Mouse (Mus musculus) macrophage (primary cell): ENCODE results near the gene Kazald1. TPM values are rescaled to one million over a fixed set of nuclear protein-coding genes. Genes with fewer than 3 reads are reported as not detected.

Source experiments
- H3K27ac ChIP-seq: fragments of 350-480 bp; formaldehyde crosslinking; 2 replicates; pipeline ENCODE4 v1.9.0; 2021
- H3K36me3 ChIP-seq: fragments of 350-480 bp; formaldehyde crosslinking; 2 replicates; pipeline ENCODE4 v1.9.0; 2021; ENCODE audit errors: inconsistent target
- H3K4me3 ChIP-seq: fragments of 350-480 bp; formaldehyde crosslinking; 2 replicates; pipeline ENCODE4 v1.9.0; 2021; ENCODE audit errors: inconsistent target
- H3K79me2 ChIP-seq: fragments of 350-480 bp; formaldehyde crosslinking; 2 replicates; pipeline ENCODE4 v1.9.0; 2021; ENCODE audit errors: inconsistent target
- WGBS: methylation state at CpG from one replicate; pipeline ENCODE4 v1.1.7; 2026; ENCODE audit warnings: inconsistent platforms; ENCODE audit not compliant: missing documents; 5-methylcytosine and 5-hydroxymethylcytosine counted together
- polyA plus RNA-seq: library from polyadenylated mRNA; stranded (reverse); fragments of 250-400 nt; gene quantifications from 3 replicates; pipeline ENCODE4 v1.2.4, GENCODE M21; 2018; ENCODE audit warnings: inconsistent platforms

Gene Kazald1
- polyA plus RNA-seq, 1 experiment from 2014 or later, result 0.10 TPM

DNA sequence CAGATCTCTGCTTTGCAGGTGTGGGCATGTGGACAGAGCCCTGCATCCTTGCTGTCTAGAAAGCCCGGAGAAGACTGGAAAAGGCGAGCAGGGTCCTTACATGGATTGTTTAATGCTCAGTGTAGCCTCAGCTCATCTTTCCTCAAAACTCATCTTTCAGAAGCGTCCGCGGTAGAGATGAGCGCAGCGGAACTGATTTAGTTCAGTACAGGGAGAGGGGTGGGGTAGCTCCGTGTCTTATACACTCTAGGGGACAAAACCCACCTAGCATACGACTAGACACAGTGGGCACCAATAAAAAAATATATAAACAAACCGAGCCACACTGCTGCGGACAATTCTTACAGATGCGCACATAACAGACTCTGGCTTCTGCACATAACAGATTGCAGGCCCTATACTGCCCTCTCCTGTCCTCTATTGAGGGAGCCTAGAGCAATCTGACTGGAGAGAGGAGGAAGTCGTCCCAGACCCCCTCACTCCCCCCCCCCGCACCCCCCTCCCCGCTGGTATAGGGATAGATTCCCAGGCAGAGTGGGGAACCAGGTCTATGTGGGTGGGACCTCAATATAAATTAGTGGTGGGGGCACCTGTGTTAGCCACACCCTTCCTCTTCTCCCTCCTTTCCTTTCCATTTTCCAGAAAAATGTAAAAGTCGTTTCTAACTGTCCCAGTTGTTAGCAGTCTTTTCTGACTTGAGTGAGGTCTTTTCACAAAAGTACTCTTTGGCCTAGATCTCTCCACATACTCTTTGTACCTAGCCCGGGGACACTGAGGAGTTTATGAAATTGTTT is 4.1 kb downstream of the Kazald1 start:
- 21% methylated on average over 17 of the region's 17 CpGs for WGBS
- Histone ChIP-seq H3K27ac (no peak overlapping the region), H3K79me2 (no peaks in the 10 kb centered on the region), H3K4me3 (no peak overlapping the region), H3K36me3 (no peaks in the 10 kb centered on the region)

DNA sequence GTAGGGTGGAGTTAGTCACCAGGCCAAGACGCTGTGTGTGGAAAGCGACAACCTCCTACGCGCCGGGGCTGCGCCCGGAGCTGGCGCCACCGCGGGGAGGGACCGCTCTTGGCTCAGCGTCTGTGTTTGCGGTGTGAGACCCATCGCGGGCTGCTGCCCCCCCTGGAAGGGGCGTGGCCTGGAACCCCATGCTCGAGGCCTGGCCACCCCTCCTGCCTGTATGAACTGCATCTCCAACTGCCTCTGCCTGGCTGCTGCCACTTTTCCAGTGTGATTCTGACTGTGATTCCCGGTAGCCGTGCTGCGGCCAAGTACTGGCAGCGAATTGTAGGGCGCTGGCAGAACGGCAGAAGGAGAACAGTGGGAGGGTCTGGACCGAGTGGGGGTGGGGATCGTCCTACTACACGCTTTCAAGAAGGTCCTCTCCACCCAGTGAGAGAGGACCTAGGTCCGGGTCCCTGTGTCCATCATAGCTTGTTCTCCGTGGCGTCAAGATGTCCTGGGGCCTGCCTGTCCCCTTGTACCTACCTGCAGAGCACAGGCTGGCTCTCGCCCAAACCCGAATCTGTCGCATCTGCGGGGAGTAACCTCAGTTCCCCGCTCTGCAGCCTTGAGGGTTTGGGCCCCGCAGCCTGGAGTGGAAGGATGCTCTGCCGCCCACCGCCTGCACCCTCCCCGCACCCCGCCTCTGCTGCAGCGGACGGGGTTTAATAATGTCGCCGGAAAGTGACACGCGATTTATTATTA is 4.9 kb downstream of the Kazald1 start:
- Histone ChIP-seq H3K4me3 (no peak overlapping the region), H3K27ac (no peak overlapping the region)
- WGBS, result 6% methylated on average over 43 of the region's 45 CpGs

GRCm38 (mm10) chr19:45080711-45081110 is 5.7 kb downstream of the Kazald1 start:
- Histone ChIP-seq H3K27ac (no peak overlapping the region), H3K36me3 (no peaks in the 10 kb centered on the region), H3K4me3 (no peak overlapping the region), H3K79me2 (no peaks in the 10 kb centered on the region)
- 13% methylated on average over 17 of the region's 17 CpGs for whole genome bisulfite sequencing

More for the DNA sequence above, 4.9 kb downstream of the Kazald1 start:
- Histone ChIP-seq H3K79me2 (no peaks in the 10 kb centered on the region), H3K36me3 (no peaks in the 10 kb centered on the region)

DNA sequence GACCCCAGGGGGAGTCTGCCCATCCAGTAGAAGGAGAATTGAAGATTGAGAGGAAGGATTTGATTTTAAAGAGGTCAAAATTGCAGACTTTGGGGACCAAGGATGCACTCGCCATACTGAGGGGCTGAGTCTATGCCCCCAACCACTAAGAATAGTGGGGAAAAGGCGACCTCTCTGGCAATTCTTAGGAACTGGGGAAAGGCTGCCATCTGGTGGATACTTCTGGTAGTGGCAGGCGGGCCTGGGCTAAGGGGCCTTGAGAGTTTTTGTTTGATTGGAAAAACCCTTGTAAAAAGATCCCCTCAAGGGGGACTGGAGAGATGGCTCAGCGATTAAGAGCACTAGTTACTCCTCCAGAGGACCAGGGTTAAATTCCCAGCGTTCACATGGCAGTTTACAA is 6.2 kb downstream of the Kazald1 start:
- Histone ChIP-seq H3K4me3 (no peak overlapping the region), H3K27ac (no peak overlapping the region), H3K36me3 (no peaks in the 10 kb centered on the region), H3K79me2 (no peaks in the 10 kb centered on the region)
- WGBS, result 4% methylated on average over 5 of the region's 5 CpGs

DNA sequence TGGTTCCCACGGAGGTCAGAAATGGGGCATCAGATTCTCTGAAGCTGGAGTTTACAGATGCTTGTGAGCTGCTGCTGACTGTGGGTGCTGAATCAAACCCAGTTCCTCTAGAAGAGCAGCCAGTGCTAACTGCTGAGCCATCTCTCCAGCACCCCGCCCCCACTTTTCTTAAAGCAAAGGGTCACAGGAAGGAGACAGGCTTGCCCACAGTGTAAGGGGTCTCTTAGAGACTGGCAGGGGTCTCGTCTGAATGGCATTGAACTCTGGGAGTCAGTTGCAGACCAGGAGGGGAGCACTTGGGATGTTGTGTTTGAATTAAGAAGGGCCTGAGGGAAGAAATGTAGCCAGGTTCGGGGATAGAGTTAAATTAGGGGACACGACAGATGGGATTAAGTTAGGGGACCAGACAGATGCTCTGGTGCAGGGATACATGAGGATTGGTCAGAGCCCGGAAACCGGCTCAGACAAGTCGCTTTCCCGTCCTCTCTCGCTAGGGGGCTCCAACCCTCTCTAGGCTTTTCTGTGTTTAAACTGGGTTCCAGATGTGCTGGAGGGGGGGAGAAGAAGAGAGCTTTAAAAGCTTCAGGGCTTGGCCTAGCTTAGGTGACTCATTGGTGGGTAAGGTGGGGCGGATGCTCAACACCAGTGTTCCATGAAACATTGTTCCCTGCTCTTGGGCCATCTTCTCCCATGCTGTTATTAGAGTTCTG is 7.0 kb downstream of the Kazald1 start:
- Histone ChIP-seq H3K4me3 (no peak overlapping the region), H3K79me2 (no peaks in the 10 kb centered on the region), H3K36me3 (no peaks in the 10 kb centered on the region), H3K27ac (no peak overlapping the region)
- WGBS, result 27% methylated on average over 11 of the region's 11 CpGs

GRCm38 (mm10) chr19:45097868-45098267 is 22.8 kb downstream of the Kazald1 start:
- Histone ChIP-seq H3K36me3 (no peaks in the 10 kb centered on the region), H3K4me3 (no peak overlapping the region), H3K27ac (no peak overlapping the region), H3K79me2 (no peaks in the 10 kb centered on the region)
- 14% methylated on average over 11 of the region's 11 CpGs for WGBS

DNA sequence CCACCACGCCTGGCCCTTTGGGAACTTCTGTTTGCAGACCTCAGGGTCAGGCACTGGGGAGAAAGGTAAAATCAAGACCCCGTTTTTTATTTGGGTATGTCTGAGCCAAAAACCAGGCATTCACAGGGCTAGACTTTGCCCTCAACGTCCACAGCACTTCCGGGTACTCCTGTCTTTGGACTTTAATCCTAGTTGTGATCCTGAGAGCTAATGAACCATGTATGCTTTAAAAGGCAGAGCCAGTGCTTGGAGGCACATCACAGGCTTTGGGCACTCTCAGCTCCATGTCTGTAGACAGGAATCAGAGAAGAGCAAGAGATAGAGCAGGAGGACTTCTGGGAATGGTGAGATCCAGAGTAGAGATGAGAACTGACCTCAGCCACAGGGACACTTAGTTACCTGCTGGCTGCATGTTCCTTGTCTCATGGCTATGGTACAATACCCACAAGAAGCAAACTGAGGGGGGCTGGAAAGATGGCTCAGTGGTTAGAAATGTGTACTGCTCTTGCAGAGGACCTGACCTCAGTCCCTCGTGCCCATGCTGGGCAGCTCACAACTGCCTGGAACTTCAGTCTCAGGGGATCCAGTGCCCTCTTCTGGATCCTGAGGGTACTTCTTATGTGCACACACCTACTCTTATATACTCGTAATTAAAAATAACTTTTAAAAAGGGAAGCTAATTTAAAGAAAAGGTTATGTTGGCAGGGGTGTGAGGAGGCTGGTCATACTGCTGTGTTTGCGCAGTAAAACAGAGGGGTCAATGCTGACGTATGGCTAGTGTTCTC is 25.6 kb downstream of the Kazald1 start:
- H3K79me2 ChIP-seq, result no peaks in the 10 kb centered on the region
- H3K27ac ChIP-seq, result no peak overlapping the region
- no peak overlapping the region for H3K4me3 ChIP-seq
- no peaks in the 10 kb centered on the region for H3K36me3 ChIP-seq
- 69% methylated on average over 8 of the region's 8 CpGs for WGBS

- WGBS, result 25% methylated on average over 1 of the region's 1 CpGs
- no peaks in the 10 kb centered on the region for H3K79me2 ChIP-seq
- H3K4me3 ChIP-seq, result no peak overlapping the region
- H3K27ac ChIP-seq, result no peak overlapping the region
- no peaks in the 10 kb centered on the region for H3K36me3 ChIP-seq
Observed at GRCm38 (mm10) chr19:45105591-45105990, 30.6 kb downstream of the Kazald1 start.

DNA sequence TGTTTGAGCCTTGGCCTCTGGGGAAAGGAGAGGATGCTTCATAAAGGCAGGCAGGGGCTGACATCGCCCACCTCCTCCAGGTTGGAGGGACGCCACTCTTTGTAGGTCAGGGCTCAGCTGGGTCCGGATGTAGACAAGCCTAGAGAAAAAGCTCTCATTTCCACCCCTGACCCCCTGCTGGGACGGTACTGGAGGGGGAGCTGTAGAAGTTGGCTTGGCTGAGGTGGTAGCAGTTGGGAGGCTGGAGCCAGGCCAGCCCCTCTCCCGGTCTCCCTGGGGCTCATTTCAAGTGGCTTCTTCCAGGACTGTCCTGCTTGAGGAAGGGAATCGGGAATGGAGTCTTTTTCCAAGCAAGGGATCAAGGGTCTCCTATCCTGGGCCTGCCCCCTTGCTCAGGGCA is 31.6 kb downstream of the Kazald1 start:
- Histone ChIP-seq H3K36me3 (no peaks in the 10 kb centered on the region), H3K4me3 (no peak overlapping the region), H3K79me2 (no peaks in the 10 kb centered on the region), H3K27ac (no peak overlapping the region)
- WGBS, result 57% methylated on average over 6 of the region's 6 CpGs

- Histone ChIP-seq H3K27ac (no peak overlapping the region), H3K36me3 (no peaks in the 10 kb centered on the region), H3K4me3 (no peak overlapping the region), H3K79me2 (no peaks in the 10 kb centered on the region)
- WGBS, result 36% methylated on average over 8 of the region's 8 CpGs
Observed at GRCm38 (mm10) chr19:45110681-45111080, 35.6 kb downstream of the Kazald1 start.

GRCm38 (mm10) chr19:45112444-45112843 is 37.4 kb downstream of the Kazald1 start:
- 89% methylated on average over 6 of the region's 6 CpGs for WGBS
- H3K36me3 ChIP-seq, result no peaks in the 10 kb centered on the region
- H3K27ac ChIP-seq, result no peak overlapping the region
- H3K4me3 ChIP-seq, result no peak overlapping the region
- H3K79me2 ChIP-seq, result no peaks in the 10 kb centered on the region

DNA sequence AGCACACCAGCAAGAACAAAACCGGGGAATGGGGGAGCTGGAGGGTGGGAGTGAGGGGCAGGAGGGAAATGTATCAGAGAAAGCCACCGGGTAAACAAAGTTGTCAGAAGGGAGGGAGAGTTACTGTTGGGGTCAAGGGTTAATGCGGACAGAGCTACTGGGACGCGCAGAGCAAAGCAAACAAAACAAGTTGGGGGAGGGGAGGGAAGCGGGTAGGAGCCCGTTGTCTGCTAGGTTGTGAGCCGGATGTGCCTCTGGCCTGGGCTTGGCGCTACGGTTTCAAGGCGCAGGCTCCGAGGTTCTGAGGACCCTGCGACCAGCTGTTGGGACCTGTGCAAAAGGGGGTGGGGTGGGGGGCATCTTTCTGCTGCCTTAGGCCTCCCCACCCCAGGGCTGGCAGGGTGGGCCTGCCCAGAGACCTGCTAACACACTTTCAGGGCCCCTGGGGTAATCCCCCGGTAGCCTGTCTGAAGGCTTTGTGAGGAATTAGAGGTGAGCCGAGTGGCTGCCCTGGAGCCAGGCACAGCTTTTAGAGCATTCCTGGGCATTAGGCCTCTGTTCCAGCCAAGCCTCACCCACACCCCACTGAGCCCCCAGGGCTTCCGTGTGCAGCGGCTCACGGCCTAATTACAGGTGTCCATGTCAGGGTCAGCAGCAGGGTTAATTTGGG is 38.9 kb downstream of the Kazald1 start:
- 40% methylated on average over 18 of the region's 18 CpGs for WGBS
- H3K27ac ChIP-seq, result no peak overlapping the region
- H3K36me3 ChIP-seq, result no peaks in the 10 kb centered on the region
- no peaks in the 10 kb centered on the region for H3K79me2 ChIP-seq
- H3K4me3 ChIP-seq, result no peak overlapping the region

- H3K79me2 ChIP-seq, result no peaks in the 10 kb centered on the region
- no peak overlapping the region for H3K4me3 ChIP-seq
- H3K36me3 ChIP-seq, result no peaks in the 10 kb centered on the region
- 100% methylated on average over 2 of the region's 3 CpGs for WGBS
- no peak overlapping the region for H3K27ac ChIP-seq
Observed at GRCm38 (mm10) chr19:45114772-45115171, 39.7 kb downstream of the Kazald1 start.

- no peaks in the 10 kb centered on the region for H3K79me2 ChIP-seq
- no peak overlapping the region for H3K27ac ChIP-seq
- no peak overlapping the region for H3K4me3 ChIP-seq
- no peaks in the 10 kb centered on the region for H3K36me3 ChIP-seq
- 55% methylated on average over 1 of the region's 1 CpGs for WGBS
Observed at GRCm38 (mm10) chr19:45116798-45117197, 41.8 kb downstream of the Kazald1 start.
